1 mouse cellular context compared by ENCODE assay signal in genomic region chr11:115714491-115714890, GRCm38 (mm10).
TF ChIP-seq lines count a peak whose summit lies in the region.

No protein-coding gene starts in this region.

TF ChIP-seq in CH12.LX, 34 proteins besides CTCF, POLR2A, EP300 and RAD21 (continued from another document):
- TF ChIP-seq ETS1 (conservative IDR thresholded peaks at IDR 0.05; ENCODE audit: low read depth, low read length): peak; percentile 48; the same call in 1 of the 2 replicates
- no peak for TF ChIP-seq NELFE (IDR thresholded peaks at IDR 0.05; ENCODE audit: low read depth, low read length)
- TF ChIP-seq BHLHE40 (IDR thresholded peaks at IDR 0.05; ENCODE audit: low read depth, low read length): peak; percentile 40; the same call in 1 of the 2 replicates
- no peak for TF ChIP-seq ZNF384 (IDR thresholded peaks at IDR 0.05; ENCODE audit: low read depth, low read length)
- TF ChIP-seq RCOR1 (conservative IDR thresholded peaks at IDR 0.05; ENCODE audit: low read depth, low read length): no peak
- no peak for TF ChIP-seq MYC (IDR thresholded peaks at IDR 0.05; ENCODE audit: low read depth, low read length)
- TF ChIP-seq IRF4 (IDR thresholded peaks at IDR 0.05; ENCODE audit: low read depth, low read length): peak; percentile 65
- TF ChIP-seq JUND (conservative IDR thresholded peaks at IDR 0.05; ENCODE audit: low read depth, low read length): no peak
- TF ChIP-seq CHD2 (IDR thresholded peaks at IDR 0.05; ENCODE audit: low read length): no peak
- peak; percentile 60; the same call in 1 of the 2 replicates for TF ChIP-seq SIN3A (IDR thresholded peaks at IDR 0.05; ENCODE audit: low read length)
- no peak for TF ChIP-seq ZMIZ1 (IDR thresholded peaks at IDR 0.05; ENCODE audit: low read depth, low read length)
- no peak for TF ChIP-seq KAT2A (IDR thresholded peaks at IDR 0.05; ENCODE audit: insufficient replicate concordance, low read length)
- no peak for TF ChIP-seq MAFK (IDR thresholded peaks at IDR 0.05; ENCODE audit: insufficient replicate concordance, low read length)
- TF ChIP-seq ELF1 (IDR thresholded peaks at IDR 0.05; ENCODE audit: low read depth, low read length): no peak
- TF ChIP-seq USF1 (IDR thresholded peaks at IDR 0.05; ENCODE audit: low read depth, low read length): no peak
- no peak for TF ChIP-seq POLR2AphosphoS2 (IDR thresholded peaks at IDR 0.05; ENCODE audit: low read depth, low read length)
- TF ChIP-seq E2F4 (IDR thresholded peaks at IDR 0.05; ENCODE audit: insufficient replicate concordance, low read depth, low read length): no peak
- TF ChIP-seq PAX5 (IDR thresholded peaks at IDR 0.05; ENCODE audit: low read length): no peak
- TF ChIP-seq ZKSCAN1 (IDR thresholded peaks at IDR 0.05; ENCODE audit: borderline replicate concordance, low read depth, low read length): no peak
- TF ChIP-seq GABPA (IDR thresholded peaks at IDR 0.05; ENCODE audit: insufficient replicate concordance, low read depth, low read length): no peak
- TF ChIP-seq TCF12 (IDR thresholded peaks at IDR 0.05; ENCODE audit: low read depth, low read length): no peak
- TF ChIP-seq MEF2A (IDR thresholded peaks at IDR 0.05; ENCODE audit: borderline replicate concordance, low read depth, low read length): peak; percentile 51
- no peak for TF ChIP-seq HCFC1 (IDR thresholded peaks at IDR 0.05; ENCODE audit: low read depth, low read length)
- TF ChIP-seq JUN (IDR thresholded peaks at IDR 0.05; ENCODE audit: insufficient read depth, low read depth, low read length): no peak
- no peak for TF ChIP-seq MXI1 (IDR thresholded peaks at IDR 0.05; ENCODE audit: low read depth, low read length)
